Mouse (Mus musculus): Measurements from ENCODE around the gene Atg10.

GRCm38 (mm10) chr13:91102238-91102637 lies 121.5 kb downstream of the Atg10 start:
- TF ChIP-seq ZNF384 (IDR thresholded peaks at IDR 0.05; ENCODE audit: low read depth, low read length) (no peak), MAFK (IDR thresholded peaks at IDR 0.05; ENCODE audit: insufficient read depth, low read depth, low read length) (no peak), ZC3H11A (IDR thresholded peaks at IDR 0.05; ENCODE audit: borderline replicate concordance, low read depth, low read length) (no peak)

All from ES-E14 (cell line).